Mouse (Mus musculus): Measurements from ENCODE around the gene Mrto4. TPM values are rescaled to one million over a fixed set of nuclear protein-coding genes. Genes with fewer than 3 reads are reported as not detected.

Gene Mrto4
- total RNA-seq, 2 experiments from 2014 or later: 49.9 to 59.2 TPM

DNA sequence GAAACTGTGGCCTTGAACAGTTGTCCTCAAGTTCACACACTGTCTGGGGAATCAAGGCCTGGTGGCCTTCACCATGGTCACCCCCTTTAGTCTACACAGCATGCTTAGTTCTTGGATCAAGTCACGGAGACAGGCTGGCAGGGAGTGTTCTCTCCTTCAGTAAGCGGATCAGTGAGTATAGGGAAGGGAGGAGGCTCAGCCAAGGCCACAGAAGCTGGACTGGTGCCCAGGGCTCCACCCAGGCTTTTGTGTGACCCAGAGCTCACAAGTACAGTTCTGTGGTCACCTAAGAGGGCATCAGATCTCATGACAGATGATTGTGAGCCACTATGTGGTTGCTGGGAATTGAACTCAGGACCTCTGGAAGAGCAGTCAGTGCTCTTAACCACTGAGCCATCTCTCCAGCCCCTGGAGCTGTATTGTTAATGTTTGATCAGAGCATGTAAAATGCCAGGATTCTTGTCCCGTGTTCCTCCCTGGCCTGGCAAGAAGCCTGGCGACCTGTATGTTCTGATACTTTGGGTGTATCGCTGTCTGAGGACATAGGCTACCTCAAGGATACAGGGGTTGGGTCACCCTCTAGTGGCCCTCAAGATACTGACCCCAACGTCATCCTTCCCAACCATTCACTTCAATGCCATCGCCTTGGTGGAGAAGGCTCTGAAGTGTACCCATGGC, 10.7 kb downstream of the Mrto4 start:
- DNase-seq (ENCODE audit: low spot score in 2 of 2): no peak

DNA sequence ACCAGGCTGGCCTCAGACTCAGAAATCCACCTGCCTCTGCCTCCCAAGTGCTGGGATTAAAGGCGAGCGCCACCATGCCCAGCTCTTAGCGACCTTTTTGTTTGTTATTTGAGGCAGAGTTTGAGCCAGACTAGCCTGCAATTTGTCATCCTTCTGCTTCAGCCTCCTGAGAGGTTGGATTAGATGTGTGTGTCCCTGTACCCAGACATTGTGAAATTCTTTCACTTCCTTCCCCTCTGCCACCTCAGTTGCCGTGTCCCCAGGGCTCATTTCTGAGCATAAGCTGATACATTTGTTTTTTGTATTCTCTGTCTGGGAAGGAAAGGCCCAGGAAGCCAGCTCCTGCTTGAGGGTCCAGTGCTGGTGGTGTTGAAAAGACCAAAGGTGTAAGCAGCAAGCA, 11.5 kb downstream of the Mrto4 start:
- DNase-seq (ENCODE audit: low spot score in 2 of 2): no peak

DNA sequence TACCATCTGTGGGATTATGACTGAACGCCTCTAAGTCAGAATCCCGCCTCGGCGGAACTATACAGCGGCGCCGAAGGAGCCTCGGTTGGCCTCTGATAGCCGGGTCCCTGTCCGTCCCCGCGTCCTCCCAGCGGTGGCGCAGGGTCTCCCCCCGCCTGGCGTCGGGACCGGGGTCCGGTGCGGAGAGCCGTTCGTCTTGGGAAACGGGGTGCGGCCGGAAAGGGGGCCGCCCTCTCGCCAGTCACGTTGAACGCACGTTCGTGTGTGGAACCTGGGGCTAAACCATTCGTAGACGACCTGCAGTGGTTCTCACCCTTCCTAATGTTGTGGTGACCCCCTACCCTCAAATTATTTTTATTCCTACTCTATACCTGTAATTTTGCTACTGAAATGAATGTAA, 14.2 kb downstream of the Mrto4 start:
- no peak for DNase-seq (ENCODE audit: low spot score in 2 of 2)

DNA sequence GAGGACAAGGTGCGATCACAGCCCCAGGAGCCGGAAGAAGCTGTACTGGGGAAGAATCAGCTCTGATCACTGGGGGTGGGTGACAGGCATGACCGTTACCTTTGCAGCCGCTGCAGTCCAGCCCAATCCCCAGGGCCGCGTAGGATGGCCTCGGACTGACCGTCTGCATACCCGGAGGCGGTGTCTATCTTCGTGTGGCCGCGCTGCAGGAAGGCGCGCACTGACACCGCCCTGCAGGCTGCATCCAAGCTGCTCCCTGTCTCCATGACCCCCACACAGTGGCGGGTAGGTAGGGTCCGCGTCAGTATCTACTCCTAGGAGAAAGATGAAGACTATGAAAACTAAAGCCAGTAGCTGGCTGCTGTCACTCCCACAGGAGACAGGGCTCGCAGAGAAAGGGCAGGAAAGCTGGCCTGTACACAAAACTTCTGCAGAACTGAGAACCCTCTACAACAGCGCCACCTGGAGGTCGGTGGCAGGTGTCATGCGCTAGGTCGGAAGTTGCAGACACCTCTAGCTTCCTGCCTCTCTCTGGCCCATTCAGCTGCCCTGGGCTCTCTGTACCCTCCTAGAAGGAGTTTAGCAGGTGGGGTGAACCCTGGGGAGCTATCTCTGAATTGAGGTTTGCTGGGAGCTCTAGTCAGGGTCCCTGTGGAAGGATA, 15.4 kb downstream of the Mrto4 start:
- DNase-seq (ENCODE audit: low spot score in 2 of 2): peak; percentile 77 to 81

DNA sequence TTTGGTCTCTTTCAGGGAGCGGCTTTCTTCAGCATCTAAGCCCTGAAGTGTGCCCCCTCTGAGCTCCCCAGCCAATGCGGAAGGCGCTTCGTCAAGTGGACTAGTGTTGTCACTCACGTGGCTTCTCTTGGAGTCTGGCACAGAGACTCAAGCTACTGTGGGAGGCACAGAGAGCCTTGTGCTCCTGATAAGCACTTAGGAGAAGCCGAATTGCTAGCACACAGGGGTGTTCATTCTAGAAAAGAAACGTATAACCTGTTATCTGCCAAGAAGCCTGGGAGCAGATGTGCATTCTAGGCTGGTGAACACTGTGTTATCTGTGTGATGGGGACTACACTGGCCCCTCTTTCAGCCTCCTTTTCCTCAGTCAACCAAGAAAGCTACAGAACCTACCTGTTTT, 16.9 kb downstream of the Mrto4 start:
- no peak for DNase-seq (ENCODE audit: low spot score in 2 of 2)

DNA sequence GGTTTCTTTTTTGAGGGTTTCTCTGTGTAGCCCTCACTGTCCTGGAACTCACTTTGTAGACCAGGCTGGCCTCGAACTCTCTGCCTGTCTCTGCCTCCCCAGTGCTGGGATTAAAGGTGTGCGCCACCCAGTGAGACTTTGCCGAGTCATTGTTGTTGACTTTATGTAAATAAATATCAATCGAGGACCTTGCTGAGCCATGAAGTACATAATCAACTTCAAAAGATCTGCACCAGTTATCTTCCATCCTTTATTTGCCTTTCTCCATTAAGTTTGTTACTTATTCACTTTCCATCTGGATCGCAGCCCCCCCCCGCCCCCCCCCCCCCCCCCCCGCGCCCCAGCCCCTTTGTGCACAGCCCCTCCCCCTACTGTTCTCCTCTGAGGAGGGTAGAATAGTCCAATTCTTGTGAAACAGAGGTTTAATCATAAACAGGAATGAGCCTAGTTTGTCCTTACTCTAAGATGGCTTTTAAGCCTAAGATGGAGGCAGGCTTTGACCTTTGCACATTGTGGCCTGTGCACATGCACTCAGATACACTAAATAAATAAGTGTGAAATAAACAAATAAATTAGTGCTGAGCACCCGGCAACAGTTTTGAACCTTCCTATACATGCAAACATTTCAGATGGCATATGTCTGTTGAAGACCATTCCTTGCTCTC, 17.6 kb downstream of the Mrto4 start:
- no peak for DNase-seq (ENCODE audit: low spot score in 2 of 2)

DNA sequence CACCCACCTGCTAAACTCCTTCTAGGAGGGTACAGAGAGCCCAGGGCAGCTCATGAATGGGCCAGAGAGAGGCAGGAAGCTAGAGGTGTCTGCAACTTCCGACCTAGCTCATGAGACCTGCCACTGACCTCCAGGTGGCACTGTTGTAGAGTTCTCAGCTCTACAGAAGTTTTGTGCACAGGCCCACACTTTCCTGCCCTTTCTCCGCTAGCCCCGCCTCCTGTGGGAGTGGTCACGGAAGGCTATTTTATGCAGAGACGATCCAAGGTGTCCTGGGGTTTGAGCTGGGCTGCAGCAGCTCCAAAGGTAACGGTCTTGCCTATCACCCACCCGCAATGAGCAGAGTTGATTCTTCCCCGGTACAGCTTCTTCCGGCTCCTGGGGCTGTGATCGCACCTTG, 21.8 kb downstream of the Mrto4 start:
- DNase-seq (ENCODE audit: low spot score in 2 of 2): peak; percentile 44 to 55

DNA sequence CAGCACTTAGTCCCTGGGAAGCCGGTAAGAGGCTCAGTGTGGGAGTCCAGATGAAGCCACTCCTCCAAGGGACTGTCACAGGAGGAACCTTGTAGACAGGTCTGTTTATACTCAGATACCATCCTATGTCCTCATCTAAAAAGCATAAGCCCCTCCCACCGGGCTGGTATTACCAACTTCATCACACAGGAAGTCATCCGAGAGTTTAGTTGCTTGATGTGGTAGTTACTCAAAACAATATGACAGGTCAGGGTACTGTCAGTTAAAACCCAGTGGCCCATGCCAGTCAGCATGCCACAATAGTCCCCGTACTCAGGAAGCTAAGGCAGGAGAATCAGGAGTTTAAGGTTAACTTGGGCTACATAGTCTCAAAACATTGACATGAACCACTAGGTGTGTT, 32.6 kb downstream of the Mrto4 start:
- DNase-seq (ENCODE audit: low spot score in 2 of 2): no peak

DNA sequence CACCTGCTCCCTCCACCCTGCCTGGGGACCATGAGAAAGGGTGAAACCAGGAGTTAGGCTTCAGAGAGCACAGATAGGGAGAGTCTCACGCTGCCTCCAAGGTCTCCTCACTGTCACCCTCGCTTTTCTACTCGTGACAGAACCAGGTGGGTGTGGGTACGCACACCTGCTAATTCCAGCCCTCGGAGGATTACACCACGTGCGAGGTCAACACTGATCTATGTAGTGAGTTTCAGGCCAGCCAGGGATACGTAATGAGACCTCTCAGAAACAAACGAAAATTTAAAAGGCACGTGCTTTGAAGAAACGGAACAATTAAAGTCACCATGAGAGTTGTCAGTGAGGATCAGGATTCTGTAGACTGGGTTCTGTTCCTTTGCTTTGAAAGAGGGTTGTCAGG, 33.9 kb downstream of the Mrto4 start:
- no peak for DNase-seq (ENCODE audit: low spot score in 2 of 2)

DNA sequence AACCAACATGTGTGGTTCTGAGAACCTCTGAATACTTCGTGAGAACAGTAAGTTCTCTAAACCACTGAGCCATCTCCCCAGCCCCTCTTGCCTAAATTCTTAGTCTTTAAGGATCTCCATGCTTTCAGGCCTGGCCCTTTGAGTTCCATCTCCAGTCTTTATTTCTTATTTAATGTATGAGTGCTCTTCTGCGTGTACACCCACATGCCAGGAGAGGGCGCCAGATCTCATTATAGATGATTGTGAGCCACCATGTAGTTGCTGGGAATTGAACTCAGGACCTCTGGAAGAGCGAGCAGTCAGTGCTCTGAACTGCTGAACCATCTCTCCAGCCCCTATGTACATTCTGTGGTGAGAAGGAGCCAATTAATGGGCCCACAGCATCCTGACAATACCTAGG, 39.7 kb downstream of the Mrto4 start:
- DNase-seq (ENCODE audit: low spot score in 2 of 2): peak in 1 of 2 experiments; percentile 26

DNA sequence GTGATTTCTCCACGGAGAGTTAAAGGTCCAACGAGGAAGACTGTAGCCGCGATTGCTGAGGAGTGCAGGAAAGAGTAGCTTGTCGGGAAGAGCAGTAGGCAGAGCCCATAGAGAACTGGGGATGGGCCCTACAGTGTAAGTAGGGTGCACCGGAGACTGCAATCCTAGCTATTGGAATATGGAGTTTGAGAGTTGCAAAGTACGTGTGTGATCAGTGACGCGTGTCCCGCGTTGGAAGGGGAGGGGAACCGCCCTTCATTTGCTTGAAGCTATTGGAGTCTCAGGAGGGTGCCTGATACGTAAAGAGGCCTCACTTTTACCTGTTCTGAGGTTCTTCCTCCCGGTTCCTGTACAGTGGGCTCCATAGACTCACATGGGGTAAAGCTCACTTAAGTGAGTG, 40.7 kb downstream of the Mrto4 start:
- DNase-seq (ENCODE audit: low spot score in 2 of 2): no peak

DNA sequence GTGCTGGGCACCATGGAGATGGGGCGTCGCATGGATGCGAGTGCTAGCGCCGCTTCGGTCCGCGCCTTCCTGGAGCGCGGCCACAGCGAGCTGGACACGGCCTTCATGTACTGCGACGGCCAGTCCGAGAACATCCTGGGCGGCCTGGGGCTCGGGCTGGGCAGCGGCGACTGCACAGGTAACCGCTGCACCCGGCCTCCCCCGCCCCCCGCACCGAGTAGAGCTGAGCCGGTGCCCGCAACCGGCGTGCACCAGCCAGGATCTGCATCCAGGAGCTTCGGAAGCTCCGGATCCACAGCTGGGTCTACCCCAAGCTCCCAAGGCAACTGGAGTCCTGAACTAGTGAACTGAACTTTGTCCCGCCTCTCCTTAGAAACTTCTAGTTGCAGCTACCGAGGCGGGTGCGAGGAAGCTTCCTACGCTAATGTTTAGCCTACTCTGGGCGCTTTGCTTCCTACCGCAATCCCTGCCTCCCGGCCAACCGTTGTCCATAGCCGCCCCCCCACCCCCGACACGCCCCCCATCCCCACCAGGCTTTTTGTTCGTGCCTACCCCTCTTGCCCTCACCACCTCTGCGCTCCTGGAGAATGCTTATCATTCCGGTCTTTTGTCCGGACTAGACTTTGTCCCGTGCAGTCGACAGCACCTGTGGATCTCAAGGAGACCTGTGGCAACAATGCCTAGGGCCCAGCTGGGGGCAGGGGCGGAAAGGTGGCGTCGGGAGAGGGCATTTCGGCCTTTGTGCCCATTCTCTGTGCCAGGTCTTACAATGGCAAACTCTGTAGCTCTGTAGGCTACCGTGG, 41.3 kb downstream of the Mrto4 start:
- no peak for DNase-seq (ENCODE audit: low spot score in 2 of 2)

DNA sequence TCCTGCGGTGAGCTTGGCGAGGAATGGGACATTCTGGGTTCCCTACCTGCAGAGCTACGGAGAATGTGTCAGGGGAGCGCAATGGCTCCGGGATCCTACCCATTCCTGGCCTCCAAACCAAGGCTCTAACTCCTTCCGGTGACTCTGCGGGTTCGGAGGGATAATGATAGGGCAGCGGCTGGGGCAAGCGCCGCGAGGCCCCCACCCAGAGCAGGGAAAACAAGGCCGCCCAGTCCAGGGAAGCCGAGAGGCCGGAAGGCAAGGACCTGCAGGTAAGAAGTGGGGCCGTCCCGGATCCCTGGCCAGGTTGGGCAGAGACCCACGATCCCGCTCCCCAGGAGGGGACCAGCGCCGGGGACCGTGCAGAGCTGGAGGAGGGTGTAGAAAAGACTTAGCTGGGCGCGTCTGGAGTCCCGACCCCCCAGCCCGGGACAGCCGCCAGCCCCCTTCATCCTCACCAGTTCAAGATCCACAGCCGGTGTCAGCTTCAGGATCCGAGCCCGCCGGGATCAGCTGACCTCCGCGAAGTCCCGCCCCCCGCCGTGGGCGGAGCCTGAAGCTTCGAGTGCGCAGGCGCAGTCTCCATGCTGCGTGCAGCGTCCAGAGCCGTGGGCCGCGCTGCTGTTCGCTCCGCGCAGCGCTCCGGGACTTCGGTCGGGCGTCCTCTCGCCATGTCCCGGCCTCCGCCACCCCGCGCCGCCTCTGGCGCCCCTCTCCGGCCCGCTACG, 42.0 kb downstream of the Mrto4 start, which contains the start of the genes Pqlc2 and Akr7a5:
TSS of gene Pqlc2 (minus strand) at position 538 of the 728 bp plus-strand sequence.
TSS of gene Akr7a5 (plus strand) at position 574 of the 728 bp plus-strand sequence.
- DNase-seq (ENCODE audit: low spot score in 2 of 2): peak; percentile 99

DNA sequence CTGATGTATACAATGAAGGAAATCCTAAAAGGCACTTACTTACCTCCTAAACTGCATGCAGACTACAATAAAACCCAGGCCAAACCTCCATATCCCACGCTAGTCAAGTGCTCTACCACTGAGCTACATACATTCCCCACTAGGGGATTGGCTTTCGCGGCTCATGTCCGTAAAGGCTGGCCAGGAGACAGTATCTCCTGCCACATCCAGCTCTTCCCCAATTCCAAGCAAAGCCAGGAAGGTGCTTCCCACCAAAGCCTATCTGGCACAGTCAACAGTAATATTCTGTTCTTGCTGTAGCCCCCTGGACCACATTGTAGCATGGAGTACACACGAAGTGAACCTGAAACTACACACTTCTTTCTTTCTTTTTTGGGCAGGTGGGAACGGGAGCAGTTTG, 42.7 kb downstream of the Mrto4 start:
- no peak for DNase-seq (ENCODE audit: low spot score in 2 of 2)

DNA sequence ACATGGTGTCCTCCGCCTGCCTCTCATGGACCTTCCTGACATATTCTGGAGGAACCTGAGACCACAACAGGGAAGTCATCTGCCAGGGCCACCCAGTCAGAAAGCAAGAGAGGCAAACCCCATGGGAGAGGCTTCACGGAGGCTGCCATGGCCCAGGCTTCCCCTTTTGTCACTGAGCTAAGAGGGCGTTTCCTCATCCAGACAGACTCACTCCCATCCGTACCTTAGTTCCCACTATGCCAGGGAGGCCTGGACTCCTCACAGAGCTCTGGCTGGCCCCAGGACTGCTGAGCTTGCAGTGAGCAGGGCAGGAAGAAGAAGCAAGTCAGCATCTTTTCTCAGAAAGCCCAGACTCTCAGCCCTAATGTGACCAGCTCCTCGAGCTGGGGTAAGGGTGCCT, 44.5 kb downstream of the Mrto4 start:
- DNase-seq (ENCODE audit: low spot score in 2 of 2): no peak

DNA sequence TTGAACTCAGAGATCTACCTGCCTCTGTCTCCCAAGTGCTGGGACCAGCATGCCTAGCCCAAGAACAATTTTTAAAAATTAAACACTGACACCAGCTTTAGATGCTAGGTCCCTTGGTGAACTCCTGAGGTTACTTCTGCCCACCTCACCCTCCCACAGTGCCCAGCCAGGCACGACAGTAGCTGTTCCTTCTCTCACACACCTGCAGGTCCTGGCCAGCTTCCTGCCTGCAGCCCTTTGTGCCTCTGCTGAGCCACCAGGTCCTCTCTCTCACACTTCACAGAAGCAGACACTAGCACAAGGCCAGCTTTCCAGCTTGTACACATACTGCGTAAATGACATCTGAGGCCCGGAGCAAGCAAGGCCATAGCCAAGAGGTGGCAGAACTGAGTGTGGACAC, 46.9 kb downstream of the Mrto4 start:
- DNase-seq (ENCODE audit: low spot score in 2 of 2): no peak

DNA sequence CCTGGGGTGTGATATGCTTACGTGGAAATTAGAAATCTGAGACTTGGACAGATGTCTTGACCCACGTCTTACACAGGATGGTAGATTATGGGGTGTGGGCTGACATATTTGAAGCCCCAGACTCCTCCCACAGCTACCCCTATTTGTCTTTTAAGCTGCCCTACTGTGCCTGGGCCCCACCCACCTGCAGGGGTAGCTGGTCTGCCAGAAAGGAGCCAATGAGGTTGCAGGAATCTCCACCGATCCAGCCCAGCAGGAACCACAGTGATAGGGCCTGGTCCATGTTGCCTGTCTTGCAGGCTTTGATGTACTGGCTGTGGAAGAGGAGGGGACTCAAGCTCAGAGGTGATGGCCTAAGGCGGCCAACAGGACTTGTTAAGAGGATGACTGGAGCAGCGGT, 50.1 kb downstream of the Mrto4 start:
- DNase-seq (ENCODE audit: low spot score in 2 of 2): no peak

DNA sequence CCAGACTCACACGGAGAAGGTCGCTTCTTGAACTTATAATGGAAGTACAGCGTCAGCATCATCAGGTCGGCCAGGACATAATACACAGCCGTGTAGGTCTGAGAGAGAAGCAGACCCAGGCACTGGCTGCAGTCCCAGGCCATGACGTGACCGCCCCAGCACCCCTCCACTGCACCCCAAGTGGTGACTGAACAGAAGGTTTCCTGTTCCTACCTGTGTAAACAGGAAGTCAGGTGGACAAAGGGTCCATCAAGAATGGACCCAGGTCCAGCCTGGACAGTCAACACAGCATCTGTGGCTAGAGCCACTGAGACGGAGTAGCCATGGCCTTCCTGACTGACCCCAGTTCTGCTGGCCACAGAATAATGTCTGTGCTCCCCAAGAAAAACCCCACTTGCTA, 50.6 kb downstream of the Mrto4 start:
- no peak for DNase-seq (ENCODE audit: low spot score in 2 of 2)

DNA sequence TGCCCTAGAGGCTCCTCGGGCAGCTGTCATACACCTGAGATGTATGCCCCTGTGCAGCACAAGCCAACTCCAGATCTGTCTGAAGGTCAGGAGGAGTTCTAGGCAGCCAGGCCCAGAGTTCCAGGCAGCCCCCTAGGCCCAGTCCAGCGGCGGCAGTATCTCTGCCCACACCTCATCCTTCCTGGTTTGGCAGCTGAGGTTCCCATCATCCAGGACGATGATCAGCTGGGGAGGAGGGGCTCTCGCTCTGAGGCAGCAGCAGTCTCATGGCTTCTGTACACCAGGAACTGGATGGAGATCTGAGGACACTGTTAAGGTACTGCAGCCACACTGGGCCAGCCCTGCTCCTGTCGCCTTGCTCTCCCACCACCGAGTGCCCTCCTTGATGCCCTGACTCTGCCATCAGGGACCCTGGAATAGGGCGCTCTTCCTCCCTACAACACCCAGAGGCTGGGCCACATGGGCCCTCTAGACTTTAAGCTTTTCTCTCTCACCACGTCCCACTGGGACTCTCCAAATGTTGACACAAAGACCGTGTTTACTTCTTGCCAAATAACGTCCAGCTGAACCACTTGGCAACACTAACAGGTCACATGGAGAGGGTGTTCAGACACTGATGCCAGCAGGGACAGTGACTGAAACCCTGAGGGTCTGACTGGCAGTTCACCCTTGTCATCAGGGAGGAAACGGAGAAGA, 53.6 kb downstream of the Mrto4 start:
- DNase-seq (ENCODE audit: low spot score in 2 of 2): no peak

DNA sequence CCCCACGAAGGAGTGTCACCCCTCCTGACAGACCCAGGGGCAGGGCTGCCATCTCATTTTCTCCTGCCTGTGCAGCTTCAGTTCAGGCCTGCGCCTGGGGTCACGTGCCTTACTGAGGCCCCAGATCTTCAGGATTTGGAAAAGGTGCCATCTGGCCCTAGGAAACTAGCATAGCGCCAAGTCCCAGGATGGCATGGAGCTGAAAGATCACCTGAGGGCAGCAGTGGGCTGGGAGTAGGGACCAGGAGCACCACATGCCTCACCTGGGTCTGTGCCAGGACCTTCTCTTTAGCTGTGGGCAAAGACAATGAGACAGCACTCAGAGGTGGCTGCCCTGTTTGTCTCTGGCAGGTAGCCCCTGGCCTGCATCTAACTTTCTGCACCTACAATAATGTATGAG, 54.8 kb downstream of the Mrto4 start:
- DNase-seq (ENCODE audit: low spot score in 2 of 2): peak; percentile 51 to 64

All from layer of hippocampus, postnatal 10 days (tissue).